Mouse (Mus musculus) MEL (cell line): ENCODE results near the gene Sohlh2.
A peak's percentile ranks its signal among the peaks of the same experiment; 100 is the strongest.

Experiments
- CHD2 ChIP-seq: IDR thresholded peaks from 2 replicates; pipeline ENCODE4 v1.6.1; 2011; ENCODE audit warnings: low read length, improper control_type of control experiment
- CTCF ChIP-seq, 3 experiments: IDR thresholded peaks in 2 of 3; conservative IDR thresholded peaks in 1 of 3; 2 replicates each; pipeline ENCODE4 v1.5.1; 2011 to 2012; ENCODE audit warnings: low read length in 3 of 3, low read depth in 2 of 3, mild to moderate bottlenecking in 2 of 3, improper control_type of control experiment in 1 of 3, inconsistent platforms in 1 of 3, mixed read lengths in 1 of 3, moderate library complexity in 1 of 3; ENCODE audit not compliant: control insufficient read depth in 1 of 3, insufficient read depth in 1 of 3, poor library complexity in 1 of 3, severe bottlenecking in 1 of 3
- EP300 ChIP-seq, 2 experiments: IDR thresholded peaks; 2 replicates each; pipeline ENCODE4 v1.6.1; 2011; ENCODE audit warnings: improper control_type of control experiment in 2 of 2, low read length in 2 of 2, low read depth in 1 of 2, mild to moderate bottlenecking in 1 of 2
- GABPA ChIP-seq: IDR thresholded peaks from 2 replicates; pipeline ENCODE4 v1.6.1; 2012; ENCODE audit warnings: low read depth, mild to moderate bottlenecking, inconsistent platforms, low read length, improper control_type of control experiment, moderate library complexity
- GATA1 ChIP-seq: IDR thresholded peaks from 2 replicates; pipeline ENCODE4 v1.6.1; 2011; ENCODE audit warnings: low read depth, low read length, improper control_type of control experiment
- MEF2A ChIP-seq: IDR thresholded peaks from 2 replicates; pipeline ENCODE4 v1.6.1; 2014; ENCODE audit warnings: low read depth, mild to moderate bottlenecking, inconsistent platforms, low read length, improper control_type of control experiment; ENCODE audit not compliant: poor library complexity, insufficient replicate concordance, severe bottlenecking; ENCODE audit errors: extremely low read depth
- TAL1 ChIP-seq: IDR thresholded peaks from 2 replicates; pipeline ENCODE4 v1.6.1; 2012; ENCODE audit warnings: mild to moderate bottlenecking, inconsistent platforms, low read length, moderate library complexity, mixed read lengths

DNA sequence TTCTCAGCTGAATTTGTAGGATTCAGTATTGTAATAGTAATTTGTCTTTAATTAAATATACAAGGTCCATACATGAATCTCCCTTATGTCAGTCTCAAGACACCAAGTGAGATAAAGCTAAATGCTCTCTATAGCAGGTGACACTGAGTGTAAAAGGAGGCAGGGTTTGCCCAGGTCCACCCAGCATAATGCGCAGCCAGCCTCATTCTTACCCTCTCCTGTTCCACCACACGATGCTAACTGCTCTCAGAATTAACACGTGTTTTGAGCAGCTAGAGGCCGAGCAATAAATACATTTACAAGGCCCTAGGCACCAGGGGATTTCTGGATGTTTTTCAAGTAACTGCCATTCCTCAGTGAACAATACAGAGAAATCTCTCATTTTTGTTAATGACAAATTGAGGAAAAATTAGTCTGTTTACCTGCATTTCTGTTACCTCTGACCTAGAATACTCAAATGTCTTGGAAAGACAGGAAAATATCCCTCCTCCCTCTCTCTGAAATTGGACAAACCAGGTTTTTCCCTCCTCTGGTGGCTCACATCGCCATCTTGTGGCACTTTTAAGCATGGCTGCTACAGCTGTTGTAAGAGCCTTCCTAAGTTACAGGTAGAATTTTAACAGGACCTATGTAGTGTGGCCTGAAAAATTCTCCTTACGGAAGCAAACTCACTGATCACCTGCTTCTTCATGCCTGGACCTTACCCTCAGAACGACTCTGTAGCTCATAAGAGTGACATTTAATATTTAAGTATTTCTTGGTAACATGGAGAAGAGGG is 30.0 kb upstream of the Sohlh2 start:
- TF ChIP-seq CTCF (IDR thresholded peaks at IDR 0.05 in 2 of 3, conservative IDR thresholded peaks at IDR 0.05 in 1 of 3; ENCODE audit: control insufficient read depth in 1 of 3, insufficient read depth in 1 of 3, low read depth in 2 of 3, low read length in 3 of 3, poor library complexity in 1 of 3, severe bottlenecking in 1 of 3): peak; percentile 65 to 77 (median 66)
- no peak for TF ChIP-seq EP300 (IDR thresholded peaks at IDR 0.05; ENCODE audit: low read depth in 1 of 2, low read length in 2 of 2)
- no peak for TF ChIP-seq GABPA
- TF ChIP-seq GATA1: no peak
- no peak for TF ChIP-seq CHD2
- no peak for TF ChIP-seq TAL1
- no peak for TF ChIP-seq MEF2A
